Mouse (Mus musculus) forebrain, embryonic 11.5 days (tissue): Measurements from ENCODE around the gene Ank. TPM values are rescaled to one million over a fixed set of nuclear protein-coding genes. Genes with fewer than 3 reads are reported as not detected.

Experiments used
- ATAC-seq: fragments of 200-750 bp; cut with Nextera tagmentation; replicated peaks from 2 replicates; pipeline ENCODE4 v1.8.0; 2017; ENCODE audit warnings: moderate TSS enrichment; ENCODE audit not compliant: low FRiP score
- DNase-seq: peaks from one replicate; pipeline ENCODE4 v3.0.0-alpha.2; 2017; ENCODE audit warnings: low spot score
- H3K27ac ChIP-seq: fragments of 300-500 bp; sonication (generic); 2 replicates; pipeline ENCODE4 v1.5.1; 2014; ENCODE audit warnings: low read depth, low read length
- H3K27me3 ChIP-seq: fragments of 300-500 bp; sonication (generic); 2 replicates; pipeline ENCODE4 v1.6.1; 2014; ENCODE audit warnings: mild to moderate bottlenecking, low read length, mixed read lengths; ENCODE audit not compliant: control insufficient read depth, insufficient read depth
- H3K36me3 ChIP-seq: fragments of 300-500 bp; sonication (generic); 2 replicates; pipeline ENCODE4 v1.6.1; 2014; ENCODE audit warnings: mild to moderate bottlenecking, low read length, moderate library complexity, mixed read lengths; ENCODE audit not compliant: control insufficient read depth, insufficient read depth
- H3K4me1 ChIP-seq: fragments of 300-500 bp; sonication (generic); replicated peaks from 2 replicates; pipeline ENCODE4 v1.6.1; 2014; ENCODE audit warnings: low read length, mixed read lengths; ENCODE audit not compliant: control insufficient read depth, insufficient read depth
- H3K4me2 ChIP-seq: fragments of 300-500 bp; sonication (generic); 2 replicates; pipeline ENCODE4 v1.6.1; 2014; ENCODE audit warnings: low read depth, mild to moderate bottlenecking, low read length, moderate library complexity, mixed read lengths; ENCODE audit not compliant: severe bottlenecking
- H3K4me3 ChIP-seq: fragments of 300-500 bp; sonication (generic); 2 replicates; pipeline ENCODE4 v1.5.1; 2014; ENCODE audit warnings: low read depth, low read length
- H3K9ac ChIP-seq: fragments of 300-500 bp; sonication (generic); 2 replicates; pipeline ENCODE4 v1.6.1; 2014; ENCODE audit warnings: low read length
- H3K9me3 ChIP-seq: fragments of 300-500 bp; sonication (generic); 2 replicates; pipeline ENCODE4 v1.6.1; 2016; ENCODE audit warnings: low read length, mixed read lengths; ENCODE audit not compliant: control insufficient read depth
- WGBS: fragments of 180-500 bp; shearing (Covaris S2); extraction: QIAGEN DNeasy Blood & Tissue Kit; methylation state at CpG from one replicate; pipeline ENCODE4 v1.1.7; 2014; 5-methylcytosine and 5-hydroxymethylcytosine counted together
- polyA plus RNA-seq: library from polyadenylated mRNA; unstranded; fragments of >200 nt; fragmentation: Nextera tagmentation; extraction: Ambion mirVana; gene quantifications from 2 replicates; pipeline ENCODE4 v1.2.1, GENCODE M21; 2014

Ank gene
- polyA plus RNA-seq, 1 experiment from 2014 or later = 6.8 TPM

DNA sequence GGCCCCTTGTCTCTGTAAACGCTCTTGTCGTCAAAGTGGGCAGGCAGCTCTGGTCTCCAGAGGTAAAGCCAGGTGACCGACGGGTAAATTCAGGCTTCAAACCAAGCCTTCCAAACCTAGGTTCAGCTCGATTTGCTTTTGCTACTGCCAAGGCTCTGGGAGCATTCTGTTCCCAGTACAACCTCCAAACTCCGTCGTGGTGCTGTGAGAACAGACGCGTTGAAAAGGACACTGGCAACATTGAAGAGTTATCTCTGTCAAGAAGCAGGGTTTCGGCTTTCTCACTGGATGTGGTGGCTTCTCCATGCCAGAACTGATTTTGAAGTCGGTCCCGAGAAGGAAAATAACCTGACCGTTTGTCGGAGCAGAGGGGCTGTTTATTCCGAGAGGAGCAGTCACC is 9.5 kb downstream of the Ank start:
- H3K4me1 ChIP-seq = no peaks in the 10 kb centered on the region
- 84% methylated on average over 15 of the region's 15 CpGs for WGBS
- no peaks in the 10 kb centered on the region for H3K9me3 ChIP-seq

DNA sequence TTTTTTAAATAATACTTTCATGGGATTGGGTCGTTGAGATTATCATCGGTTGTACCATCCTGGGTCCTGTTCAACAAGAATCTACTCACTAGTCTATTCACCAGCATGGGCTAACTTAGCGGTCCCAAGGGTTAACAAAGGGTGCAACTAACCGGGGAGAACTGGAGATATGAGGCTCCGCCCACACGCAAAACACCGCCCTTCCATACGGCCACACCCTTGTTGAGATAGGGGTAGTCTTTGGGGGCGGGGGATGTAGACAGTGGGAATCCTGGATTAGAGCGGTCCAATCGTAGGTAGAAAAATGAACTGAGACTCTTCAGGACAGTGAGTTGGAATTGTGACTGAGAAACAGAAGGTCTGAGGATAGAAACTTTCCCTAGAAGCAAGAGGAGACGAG is 10.2 kb downstream of the Ank start:
- no peak overlapping the region for H3K4me3 ChIP-seq
- DNase-seq = no peak
- no peak overlapping the region for H3K27ac ChIP-seq
- H3K36me3 ChIP-seq = no peaks in the 10 kb centered on the region
- no peak for ATAC-seq
- no peak overlapping the region for H3K9ac ChIP-seq
- 86% methylated on average over 12 of the region's 12 CpGs for WGBS
- H3K4me1 ChIP-seq = no peaks in the 10 kb centered on the region
- no peaks in the 10 kb centered on the region for H3K27me3 ChIP-seq
- no peaks in the 10 kb centered on the region for H3K9me3 ChIP-seq
- no peak overlapping the region for H3K4me2 ChIP-seq

More for the DNA sequence above, 9.5 kb downstream of the Ank start:
- Histone ChIP-seq H3K27ac (no peak overlapping the region), H3K4me3 (no peak overlapping the region), H3K9ac (no peak overlapping the region), H3K27me3 (no peaks in the 10 kb centered on the region), H3K4me2 (no peak overlapping the region), H3K36me3 (no peaks in the 10 kb centered on the region)
- DNase-seq = no peak
- no peak for ATAC-seq

DNA sequence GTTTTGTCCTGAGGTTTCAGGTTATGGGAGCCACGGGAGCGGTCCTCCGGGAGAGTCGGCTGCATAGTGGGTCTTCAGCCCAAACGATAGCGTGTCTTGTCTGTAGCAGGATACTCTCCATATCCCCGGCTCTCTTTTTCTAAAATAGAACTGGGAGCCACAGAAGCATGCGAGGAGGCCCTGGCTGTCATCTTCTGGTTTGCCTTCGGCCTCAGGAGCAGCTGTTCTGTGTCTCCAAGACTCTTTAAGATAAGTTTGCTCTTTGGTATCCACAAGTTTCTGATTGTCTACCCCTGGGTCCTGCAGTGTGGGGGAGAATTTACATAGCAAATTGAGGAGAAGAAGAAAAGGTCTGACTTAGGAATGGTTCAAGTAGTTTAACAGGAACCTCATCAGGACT is 10.7 kb downstream of the Ank start:
- Histone ChIP-seq H3K27ac (no peak overlapping the region), H3K4me3 (no peak overlapping the region), H3K9me3 (no peaks in the 10 kb centered on the region), H3K27me3 (no peaks in the 10 kb centered on the region), H3K9ac (no peak overlapping the region), H3K4me1 (no peaks in the 10 kb centered on the region), H3K36me3 (no peaks in the 10 kb centered on the region), H3K4me2 (no peak overlapping the region)
- no peak for DNase-seq
- WGBS = 95% methylated on average over 9 of the region's 9 CpGs
- ATAC-seq = no peak

DNA sequence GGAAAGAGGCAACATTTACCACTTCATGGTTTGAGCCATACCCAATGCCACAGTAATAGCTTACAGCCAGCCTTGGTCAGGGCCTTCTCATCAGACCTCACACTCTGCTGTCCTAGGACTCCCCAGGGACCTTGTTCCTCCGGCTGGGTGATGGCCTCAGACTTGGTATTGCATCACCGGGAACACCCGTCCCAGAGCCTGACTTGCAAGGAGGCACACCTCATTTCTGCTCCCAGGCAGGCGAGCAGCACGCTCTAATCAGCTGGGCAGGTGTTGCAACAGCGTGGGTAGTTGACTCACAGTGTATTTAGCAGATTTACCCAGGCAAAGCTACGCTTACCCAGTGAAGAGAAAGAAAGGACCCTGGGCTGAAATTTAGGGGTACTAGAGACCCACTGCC is 11.2 kb downstream of the Ank start:
- H3K4me2 ChIP-seq = no peak overlapping the region
- no peaks in the 10 kb centered on the region for H3K27me3 ChIP-seq
- H3K9ac ChIP-seq = no peak overlapping the region
- 91% methylated on average over 7 of the region's 7 CpGs for WGBS
- DNase-seq = no peak
- H3K4me3 ChIP-seq = no peak overlapping the region
- H3K27ac ChIP-seq = no peak overlapping the region
- H3K9me3 ChIP-seq = no peaks in the 10 kb centered on the region
- no peaks in the 10 kb centered on the region for H3K4me1 ChIP-seq
- ATAC-seq = no peak
- H3K36me3 ChIP-seq = no peaks in the 10 kb centered on the region

DNA sequence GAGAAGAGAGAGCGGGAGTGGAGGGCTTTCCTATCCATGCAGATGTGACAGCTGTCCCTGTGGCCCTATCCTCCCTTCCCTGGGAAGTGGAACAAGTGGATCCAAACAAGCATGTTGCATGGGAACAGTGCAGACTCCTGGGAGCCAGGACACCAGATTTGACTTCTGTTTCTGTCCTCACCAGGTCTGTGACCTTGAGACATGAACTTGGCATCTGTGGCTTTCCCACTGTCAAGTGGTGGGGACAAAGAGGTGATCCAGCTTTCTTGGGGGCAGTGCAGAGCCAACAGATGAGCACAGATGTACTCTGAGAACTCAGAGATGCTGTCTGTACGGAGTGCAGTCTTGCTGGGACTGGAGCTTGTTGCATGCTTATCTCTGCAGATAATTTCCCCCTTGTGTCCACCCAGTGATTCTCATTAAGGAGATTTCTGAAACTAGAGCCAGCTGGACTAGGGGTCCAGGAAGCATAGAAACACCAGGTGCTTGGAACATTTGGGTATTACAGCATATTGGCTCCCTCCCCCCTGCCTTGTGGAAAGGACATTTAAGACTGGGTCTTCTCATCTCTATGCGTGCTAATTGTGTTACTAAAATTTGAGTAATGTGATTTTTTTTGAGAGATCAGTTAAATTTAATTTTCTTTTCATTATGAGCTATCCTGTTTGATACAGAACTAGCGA is 14.0 kb downstream of the Ank start:
- DNase-seq (no peak), ATAC-seq (no peak)
- no peak overlapping the region for H3K4me3 ChIP-seq
- no peak overlapping the region for H3K4me2 ChIP-seq
- H3K9me3 ChIP-seq = no peaks in the 10 kb centered on the region
- H3K9ac ChIP-seq = no peak overlapping the region
- H3K27me3 ChIP-seq = no peaks in the 10 kb centered on the region
- H3K4me1 ChIP-seq = peaks cover 2% of the 10 kb centered on the region; the same call in 1 of the 2 replicates
- no peak overlapping the region for H3K27ac ChIP-seq
- 90% methylated on average over 4 of the region's 4 CpGs for WGBS
- no peaks in the 10 kb centered on the region for H3K36me3 ChIP-seq

DNA sequence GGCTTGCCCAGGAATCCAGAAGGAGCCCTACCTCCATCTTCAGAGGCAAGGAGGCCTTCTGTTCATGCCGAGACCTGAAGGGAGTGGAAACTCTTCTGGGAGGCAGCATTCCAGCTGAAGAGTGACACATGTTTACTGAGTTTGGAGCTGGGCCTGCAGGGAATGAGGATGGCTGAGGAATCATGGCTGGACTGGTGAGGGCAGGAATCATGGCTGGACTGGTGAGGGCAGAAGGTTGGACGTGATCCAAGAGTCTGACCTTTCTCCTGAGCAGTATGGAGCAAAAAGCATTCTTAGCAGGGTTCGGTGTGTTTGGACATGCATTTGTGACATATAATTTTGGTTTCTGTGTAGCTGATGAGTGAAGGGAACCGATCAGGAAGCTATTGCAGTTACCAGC is 15.5 kb downstream of the Ank start:
- 93% methylated on average over 4 of the region's 4 CpGs for WGBS
- no peaks in the 10 kb centered on the region for H3K36me3 ChIP-seq
- ATAC-seq (no peak), DNase-seq (no peak)
- H3K27me3 ChIP-seq = no peaks in the 10 kb centered on the region
- no peak overlapping the region for H3K9ac ChIP-seq
- peaks cover 4% of the 10 kb centered on the region; the same call in 1 of the 2 replicates for H3K4me1 ChIP-seq
- H3K9me3 ChIP-seq = no peaks in the 10 kb centered on the region
- H3K4me2 ChIP-seq = no peak overlapping the region
- no peak overlapping the region for H3K4me3 ChIP-seq
- no peak overlapping the region for H3K27ac ChIP-seq

DNA sequence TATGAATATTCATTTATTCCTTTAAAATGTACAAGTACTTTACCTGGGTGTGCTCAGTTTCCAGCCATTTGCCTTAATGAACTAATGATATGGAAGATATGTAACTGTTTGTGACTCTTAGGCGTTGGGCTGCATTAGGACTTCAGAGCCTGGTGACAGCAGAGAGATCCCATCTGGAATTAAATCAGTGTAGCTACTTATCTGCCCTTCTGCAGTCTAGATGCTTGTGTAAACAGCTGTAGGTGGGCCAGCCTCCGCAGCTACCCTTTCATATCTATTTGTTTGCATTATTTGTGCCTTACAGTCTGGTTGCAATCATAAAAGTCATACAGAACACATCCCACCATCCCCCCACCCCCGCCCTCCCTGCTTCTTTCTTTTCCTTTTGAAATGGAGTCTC is 16.7 kb downstream of the Ank start:
- ATAC-seq (no peak), DNase-seq (no peak)
- Histone ChIP-seq H3K27ac (no peak overlapping the region), H3K27me3 (no peaks in the 10 kb centered on the region), H3K9ac (no peak overlapping the region), H3K4me3 (no peak overlapping the region), H3K9me3 (no peaks in the 10 kb centered on the region), H3K4me1 (peaks cover 5% of the 10 kb centered on the region; the same call in 1 of the 2 replicates), H3K36me3 (no peaks in the 10 kb centered on the region), H3K4me2 (no peak overlapping the region)
- WGBS = 72% methylated on average over 3 of the region's 3 CpGs

DNA sequence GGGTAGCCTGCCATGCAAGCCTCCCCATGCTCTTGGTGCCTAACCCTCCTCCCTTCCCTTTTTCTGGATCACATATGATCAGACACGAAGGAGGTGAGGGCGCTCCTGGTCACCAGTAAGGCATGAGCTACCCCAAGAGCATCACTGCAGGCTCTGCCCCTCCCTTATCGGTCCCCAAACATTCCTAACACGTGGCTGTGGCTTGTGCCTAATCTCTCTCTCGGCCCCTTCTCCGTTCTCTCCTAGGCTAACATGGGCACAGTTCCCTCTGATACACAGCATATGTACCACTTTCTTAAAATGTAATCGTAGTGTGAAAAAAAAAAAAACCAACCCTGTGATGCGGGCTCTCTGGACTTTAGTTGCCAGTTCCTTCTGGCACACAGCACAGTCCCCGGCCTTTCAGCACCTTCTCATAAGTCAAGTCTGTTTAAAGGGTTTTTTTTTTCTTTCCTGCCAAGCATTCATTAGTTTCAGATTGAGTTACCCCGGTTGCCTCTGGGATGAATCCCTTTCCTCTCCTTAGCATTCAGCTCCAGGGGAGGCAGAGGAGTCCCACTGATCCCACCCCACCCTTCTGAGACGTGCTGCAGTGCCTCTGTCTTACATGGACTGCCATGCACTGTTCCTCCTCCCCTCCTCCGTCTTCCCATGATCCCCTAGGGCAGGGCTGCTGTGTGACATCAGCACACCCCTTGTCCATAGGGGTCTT is 19.2 kb downstream of the Ank start:
- H3K27ac ChIP-seq = no peak overlapping the region
- no peak overlapping the region for H3K9ac ChIP-seq
- H3K4me2 ChIP-seq = no peak overlapping the region
- no peaks in the 10 kb centered on the region for H3K27me3 ChIP-seq
- H3K4me1 ChIP-seq = peaks cover 8% of the 10 kb centered on the region; the same call in 1 of the 2 replicates
- 33% methylated on average over 12 of the region's 12 CpGs for WGBS
- ATAC-seq = peak; percentile 35; the same call in 1 of the 2 replicates
- DNase-seq = no peak
- no peaks in the 10 kb centered on the region for H3K36me3 ChIP-seq
- H3K9me3 ChIP-seq = no peaks in the 10 kb centered on the region
- no peak overlapping the region for H3K4me3 ChIP-seq

DNA sequence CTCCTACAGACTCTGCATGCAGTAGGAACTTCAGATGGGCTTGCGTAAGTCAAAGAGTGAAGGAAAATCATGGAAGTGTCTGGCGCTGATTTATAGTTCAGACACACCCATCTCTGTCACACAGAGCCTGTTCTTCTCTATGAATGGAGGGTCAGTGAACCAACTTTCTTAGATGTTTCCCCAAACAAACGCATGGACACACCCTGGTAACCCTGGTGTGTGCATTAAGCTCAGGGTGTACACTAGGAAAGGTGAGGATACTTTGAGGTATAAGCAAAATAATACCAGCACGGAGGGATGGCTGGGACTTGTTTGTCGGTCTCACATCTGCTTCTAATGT is 19.8 kb downstream of the Ank start:
- Histone ChIP-seq H3K4me1 (peaks cover 8% of the 10 kb centered on the region; the same call in 1 of the 2 replicates), H3K9me3 (no peaks in the 10 kb centered on the region), H3K27ac (no peak overlapping the region), H3K27me3 (no peaks in the 10 kb centered on the region), H3K36me3 (no peaks in the 10 kb centered on the region), H3K9ac (no peak overlapping the region), H3K4me2 (no peak overlapping the region), H3K4me3 (no peak overlapping the region)
- 75% methylated on average over 5 of the region's 5 CpGs for WGBS
- DNase-seq (no peak), ATAC-seq (no peak)
